Mouse (Mus musculus) intestine, embryonic 15.5 days (tissue): ENCODE measurements around the gene Pnmal2. TPM values are rescaled to one million over a fixed set of nuclear protein-coding genes. Genes with fewer than 3 reads are reported as not detected.

Experiments used
- ATAC-seq: fragments of 200-750 bp; cut with Nextera tagmentation; 2 replicates; pipeline ENCODE4 v1.8.0; 2017; ENCODE audit warnings: moderate TSS enrichment, moderate library complexity
- H3K27ac ChIP-seq: fragments of 300-500 bp; sonication (generic); 2 replicates; pipeline ENCODE4 v1.5.1; 2015; ENCODE audit warnings: mild to moderate bottlenecking, inconsistent platforms
- H3K27me3 ChIP-seq: fragments of 300-500 bp; sonication (generic); replicated peaks from 2 replicates; pipeline ENCODE4 v1.6.1; 2015; ENCODE audit warnings: inconsistent platforms
- H3K36me3 ChIP-seq: fragments of 300-500 bp; sonication (generic); 2 replicates; pipeline ENCODE4 v1.6.1; 2015; ENCODE audit warnings: inconsistent platforms
- H3K4me1 ChIP-seq: fragments of 300-500 bp; sonication (generic); replicated peaks from 2 replicates; pipeline ENCODE4 v1.6.1; 2015; ENCODE audit warnings: inconsistent platforms
- H3K4me2 ChIP-seq: fragments of 300-500 bp; sonication (generic); replicated peaks from 2 replicates; pipeline ENCODE4 v1.6.1; 2015; ENCODE audit warnings: mild to moderate bottlenecking, inconsistent platforms
- H3K4me3 ChIP-seq: fragments of 300-500 bp; sonication (generic); replicated peaks from 2 replicates; pipeline ENCODE4 v1.5.1; 2015; ENCODE audit warnings: inconsistent platforms
- H3K9ac ChIP-seq: fragments of 300-500 bp; sonication (generic); 2 replicates; pipeline ENCODE4 v1.6.1; 2015; ENCODE audit warnings: inconsistent platforms
- H3K9me3 ChIP-seq: fragments of 300-500 bp; sonication (generic); 2 replicates; pipeline ENCODE4 v1.6.1; 2016; ENCODE audit warnings: inconsistent platforms
- whole genome bisulfite sequencing: fragments of 180-500 bp; shearing (Covaris S2); methylation state at CpG from one replicate; pipeline ENCODE4 v1.1.7; 2015; 5-methylcytosine and 5-hydroxymethylcytosine counted together
- polyA plus RNA-seq: library from polyadenylated mRNA; unstranded; fragments of >200 nt; fragmentation: Nextera tagmentation; extraction: Ambion mirVana; gene quantifications from 2 replicates; pipeline ENCODE4 v1.2.1, GENCODE M21; 2015

Gene Pnmal2
- polyA plus RNA-seq: 8.1 and 8.3 TPM in 2 replicates

- peak within 1 kb of the TSS; percentile 74 for H3K9ac ChIP-seq
- peaks cover 33% of the 10 kb centered on the region for H3K27me3 ChIP-seq
- H3K4me1 ChIP-seq: peaks cover 47% of the 10 kb centered on the region
- 14% methylated on average over 36 of the region's 36 CpGs for WGBS
- H3K4me3 ChIP-seq: peak within 1 kb of the TSS; percentile 58
- H3K4me2 ChIP-seq: peak within 1 kb of the TSS; percentile 92
- peak within 1 kb of the TSS; percentile 29 for H3K27ac ChIP-seq
- no peaks in the 10 kb centered on the region for H3K9me3 ChIP-seq
- H3K36me3 ChIP-seq: no peaks in the 10 kb centered on the region
- ATAC-seq: peak; percentile 88
Observed at GRCm38 (mm10) chr7:16944061-16944807, at the start of gene Pnmal2. Gene Pnmal2 (plus strand): TSS chr7:16944682.

- H3K9me3 ChIP-seq: no peaks in the 10 kb centered on the region
- H3K4me1 ChIP-seq: peaks cover 38% of the 10 kb centered on the region
- H3K27ac ChIP-seq: 0 out of 2 replicates have a peak overlapping the region, but pooled peaks have one; percentile 15
- peak overlapping the region; percentile 61 for H3K4me2 ChIP-seq
- no peak overlapping the region for H3K9ac ChIP-seq
- no peaks in the 10 kb centered on the region for H3K36me3 ChIP-seq
- peak; percentile 9; the same call in 1 of the 2 replicates for ATAC-seq
- 1% methylated on average over 24 of the region's 24 CpGs for WGBS
- peak overlapping the region; percentile 17 for H3K4me3 ChIP-seq
- H3K27me3 ChIP-seq: peaks cover 16% of the 10 kb centered on the region
Observed at GRCm38 (mm10) chr7:16895000-16895399, 49.5 kb upstream of the Pnmal2 start.

- no peaks in the 10 kb centered on the region for H3K36me3 ChIP-seq
- 0 out of 2 replicates have a peak overlapping the region, but pooled peaks have one; percentile 15 for H3K27ac ChIP-seq
- peaks cover 38% of the 10 kb centered on the region for H3K4me1 ChIP-seq
- H3K4me3 ChIP-seq: peak overlapping the region; percentile 17
- no peak for ATAC-seq
- H3K4me2 ChIP-seq: peak overlapping the region; percentile 61
- peaks cover 16% of the 10 kb centered on the region for H3K27me3 ChIP-seq
- H3K9ac ChIP-seq: no peak overlapping the region
- WGBS: 24% methylated on average over 10 of the region's 10 CpGs
- no peaks in the 10 kb centered on the region for H3K9me3 ChIP-seq
Observed at GRCm38 (mm10) chr7:16895511-16895910, 49.0 kb upstream of the Pnmal2 start.

DNA sequence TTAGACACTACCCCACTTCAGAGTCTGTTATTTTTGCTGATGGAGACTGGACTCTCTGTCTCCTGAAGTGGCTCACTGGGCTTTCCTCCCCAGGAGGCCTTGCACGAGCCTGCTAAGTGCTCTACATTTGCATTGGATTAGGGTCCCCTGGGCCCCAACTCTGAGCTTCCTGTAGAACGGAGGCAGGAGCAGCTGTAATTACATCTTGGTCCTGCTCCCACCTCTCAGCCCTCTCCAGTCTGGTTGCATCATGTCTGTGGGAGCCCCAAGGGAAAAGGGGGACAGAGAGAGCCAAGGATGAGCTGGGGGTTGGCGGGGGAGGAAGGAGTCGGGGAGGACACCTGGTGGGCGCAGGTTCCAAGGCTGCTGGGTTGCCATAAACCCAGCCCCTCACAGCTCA, 44.0 kb upstream of the Pnmal2 start:
- peaks cover 20% of the 10 kb centered on the region for H3K4me1 ChIP-seq

DNA sequence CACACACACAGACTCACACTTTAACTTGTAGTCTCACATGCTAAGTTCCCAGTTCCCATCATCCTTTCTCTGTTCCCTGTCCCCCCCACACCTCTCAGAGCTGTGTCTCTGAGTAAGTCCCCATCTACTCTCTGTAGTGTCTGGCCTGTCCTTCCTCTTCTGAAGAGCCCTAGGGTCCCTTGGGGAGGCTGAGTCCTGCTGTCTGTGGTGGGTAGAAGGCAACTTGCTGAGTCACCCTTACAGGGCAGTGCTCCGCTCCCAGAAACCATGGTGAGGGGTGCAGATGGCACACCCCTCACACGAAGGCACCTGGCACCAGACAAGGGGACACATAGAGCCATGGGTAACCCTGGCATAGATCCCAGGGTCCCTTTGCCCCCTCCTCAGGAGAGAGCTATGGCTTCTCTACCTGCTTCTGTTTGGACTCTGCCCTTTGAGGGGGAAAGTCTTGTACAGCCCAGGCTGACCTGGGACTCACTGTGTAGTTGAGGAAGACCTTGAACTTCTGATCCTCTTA, 41.0 kb upstream of the Pnmal2 start:
- H3K4me1 ChIP-seq: peaks cover 44% of the 10 kb centered on the region
- no peaks in the 10 kb centered on the region for H3K9me3 ChIP-seq
- no peak for ATAC-seq
- H3K36me3 ChIP-seq: no peaks in the 10 kb centered on the region
- H3K9ac ChIP-seq: no peak overlapping the region
- no peak overlapping the region for H3K4me3 ChIP-seq
- 71% methylated on average over 2 of the region's 2 CpGs for WGBS
- H3K4me2 ChIP-seq: no peak overlapping the region
- no peaks in the 10 kb centered on the region for H3K27me3 ChIP-seq
- H3K27ac ChIP-seq: no peak overlapping the region

More for the DNA sequence above, 44.0 kb upstream of the Pnmal2 start:
- WGBS: 34% methylated on average over 5 of the region's 5 CpGs
- H3K9me3 ChIP-seq: no peaks in the 10 kb centered on the region
- no peak overlapping the region for H3K4me3 ChIP-seq
- H3K27me3 ChIP-seq: no peaks in the 10 kb centered on the region
- no peak for ATAC-seq
- no peaks in the 10 kb centered on the region for H3K36me3 ChIP-seq
- H3K4me2 ChIP-seq: no peak overlapping the region
- H3K9ac ChIP-seq: no peak overlapping the region
- H3K27ac ChIP-seq: no peak overlapping the region

DNA sequence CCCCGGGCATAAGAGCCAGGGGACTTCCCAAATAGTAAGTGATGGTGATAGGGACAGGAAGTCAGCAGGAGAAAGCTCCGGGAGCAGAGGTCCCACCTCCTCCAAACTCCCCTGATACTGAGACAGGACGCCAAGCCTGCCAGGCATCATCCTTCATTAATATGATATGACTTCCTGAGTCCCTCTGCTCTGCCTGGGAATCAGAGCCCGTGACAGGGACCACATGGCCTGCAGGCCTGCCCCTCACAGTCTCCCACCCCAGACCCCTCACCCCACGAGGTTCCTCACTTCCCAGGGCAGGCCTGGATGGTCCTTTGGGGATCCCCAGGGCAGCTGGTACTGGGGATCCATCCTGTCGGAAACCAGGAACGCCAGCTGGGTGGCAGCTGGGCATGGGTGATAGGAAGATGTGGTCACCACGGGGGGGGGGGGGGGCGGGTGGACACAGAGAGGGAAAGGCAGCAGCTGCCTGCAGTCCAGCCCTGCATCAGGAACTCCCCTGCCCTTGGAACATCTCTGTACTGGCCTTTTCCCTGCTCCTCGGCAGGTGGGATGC, 40.3 kb upstream of the Pnmal2 start:
- H3K27ac ChIP-seq: no peak overlapping the region
- no peaks in the 10 kb centered on the region for H3K9me3 ChIP-seq
- H3K4me3 ChIP-seq: no peak overlapping the region
- WGBS: 41% methylated on average over 9 of the region's 10 CpGs
- no peaks in the 10 kb centered on the region for H3K36me3 ChIP-seq
- ATAC-seq: no peak
- H3K9ac ChIP-seq: no peak overlapping the region
- no peaks in the 10 kb centered on the region for H3K27me3 ChIP-seq
- no peak overlapping the region for H3K4me2 ChIP-seq
- H3K4me1 ChIP-seq: peaks cover 51% of the 10 kb centered on the region

- no peaks in the 10 kb centered on the region for H3K9me3 ChIP-seq
- no peak overlapping the region for H3K4me3 ChIP-seq
- WGBS: 41% methylated on average over 9 of the region's 9 CpGs
- no peak overlapping the region for H3K27ac ChIP-seq
- no peak overlapping the region for H3K9ac ChIP-seq
- peaks cover 58% of the 10 kb centered on the region for H3K4me1 ChIP-seq
- no peaks in the 10 kb centered on the region for H3K27me3 ChIP-seq
- H3K4me2 ChIP-seq: 0 out of 2 replicates have a peak overlapping the region, but pooled peaks have one; percentile 3
- H3K36me3 ChIP-seq: no peaks in the 10 kb centered on the region
- ATAC-seq: no peak
Observed at GRCm38 (mm10) chr7:16905491-16906021, 38.9 kb upstream of the Pnmal2 start.

DNA sequence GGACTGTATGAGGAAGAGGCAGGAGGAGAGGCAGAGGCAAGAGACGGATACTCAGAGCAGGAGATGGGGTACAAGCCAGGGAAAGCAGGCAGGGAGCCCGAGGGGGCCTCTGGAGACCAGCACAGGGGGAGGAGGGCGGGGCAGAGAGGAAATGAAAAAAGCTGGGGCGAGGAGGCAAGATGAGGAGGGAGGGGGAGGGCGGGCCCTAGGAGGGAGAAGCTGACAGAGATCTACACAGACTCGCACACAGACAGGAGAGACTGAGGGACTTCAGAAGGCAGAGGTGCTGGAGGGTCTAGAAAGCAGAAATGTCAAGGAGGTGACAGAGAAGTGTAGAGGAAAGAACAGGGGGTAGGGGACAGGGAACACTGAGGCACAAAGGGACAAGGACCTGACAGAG, 38.2 kb upstream of the Pnmal2 start, which contains the start of gene Ptgir:
Gene Ptgir (plus strand): TSS at position 210 of the 400 bp plus-strand sequence.
- H3K4me3 ChIP-seq: no peak within 1 kb of the TSS
- no peak for ATAC-seq
- H3K27ac ChIP-seq: no peak within 1 kb of the TSS
- peaks cover 57% of the 10 kb centered on the region for H3K4me1 ChIP-seq
- H3K9me3 ChIP-seq: no peaks in the 10 kb centered on the region
- peak within 1 kb of the TSS; percentile 37 for H3K4me2 ChIP-seq
- no peaks in the 10 kb centered on the region for H3K36me3 ChIP-seq
- no peak within 1 kb of the TSS for H3K9ac ChIP-seq
- 11% methylated on average over 6 of the region's 6 CpGs for whole genome bisulfite sequencing
- no peaks in the 10 kb centered on the region for H3K27me3 ChIP-seq

DNA sequence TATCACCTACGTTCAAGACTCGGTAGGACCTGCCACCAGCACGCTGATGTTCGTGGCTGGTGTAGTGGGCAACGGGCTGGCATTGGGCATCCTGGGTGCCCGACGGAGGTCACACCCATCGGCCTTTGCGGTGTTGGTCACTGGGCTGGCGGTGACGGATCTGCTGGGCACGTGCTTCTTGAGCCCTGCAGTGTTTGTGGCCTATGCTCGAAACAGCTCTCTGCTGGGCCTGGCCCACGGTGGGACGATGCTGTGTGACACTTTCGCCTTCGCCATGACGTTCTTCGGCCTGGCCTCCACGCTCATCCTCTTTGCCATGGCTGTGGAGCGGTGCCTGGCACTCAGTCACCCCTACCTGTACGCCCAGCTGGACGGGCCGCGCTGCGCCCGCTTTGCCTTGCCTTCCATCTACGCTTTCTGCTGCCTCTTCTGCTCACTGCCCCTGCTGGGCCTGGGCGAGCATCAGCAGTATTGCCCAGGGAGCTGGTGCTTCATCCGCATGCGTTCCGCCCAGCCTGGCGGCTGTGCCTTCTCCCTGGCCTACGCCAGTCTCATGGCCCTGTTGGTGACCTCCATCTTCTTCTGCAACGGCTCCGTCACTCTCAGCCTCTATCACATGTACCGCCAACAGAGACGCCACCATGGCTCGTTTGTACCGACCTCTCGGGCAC, 37.5 kb upstream of the Pnmal2 start:
- WGBS: 91% methylated on average over 41 of the region's 41 CpGs
- ATAC-seq: no peak
- Histone ChIP-seq H3K4me2 (peak overlapping the region; percentile 37), H3K9ac (no peak overlapping the region), H3K36me3 (no peaks in the 10 kb centered on the region), H3K27ac (no peak overlapping the region), H3K9me3 (no peaks in the 10 kb centered on the region), H3K4me3 (no peak overlapping the region), H3K4me1 (peaks cover 53% of the 10 kb centered on the region), H3K27me3 (no peaks in the 10 kb centered on the region)

DNA sequence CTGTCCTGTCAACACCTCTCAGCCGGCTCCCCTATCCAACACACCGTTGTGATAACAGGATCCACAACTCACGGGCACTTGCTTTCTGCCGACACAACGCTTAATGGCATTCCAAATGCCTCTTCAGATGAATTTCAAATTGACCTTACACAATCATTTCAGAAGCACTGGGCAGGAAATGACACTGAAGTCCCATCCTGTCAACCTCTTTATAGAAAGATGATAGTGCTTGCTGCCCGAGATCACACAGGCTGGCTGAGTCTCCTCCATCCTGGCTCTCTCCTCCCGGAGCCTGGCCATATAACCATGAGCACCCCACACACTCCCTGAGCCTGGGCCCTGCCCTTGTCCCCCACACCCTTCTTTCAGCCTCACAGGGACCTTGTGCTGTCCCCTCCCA, 36.6 kb upstream of the Pnmal2 start:
- Histone ChIP-seq H3K27ac (no peak overlapping the region), H3K9ac (no peak overlapping the region), H3K27me3 (no peaks in the 10 kb centered on the region), H3K4me3 (peak overlapping the region; percentile 2; the same call in 1 of the 2 replicates), H3K36me3 (no peaks in the 10 kb centered on the region), H3K4me2 (peak overlapping the region; percentile 37), H3K4me1 (peaks cover 56% of the 10 kb centered on the region), H3K9me3 (no peaks in the 10 kb centered on the region)
- 49% methylated on average over 7 of the region's 7 CpGs for WGBS
- ATAC-seq: no peak

DNA sequence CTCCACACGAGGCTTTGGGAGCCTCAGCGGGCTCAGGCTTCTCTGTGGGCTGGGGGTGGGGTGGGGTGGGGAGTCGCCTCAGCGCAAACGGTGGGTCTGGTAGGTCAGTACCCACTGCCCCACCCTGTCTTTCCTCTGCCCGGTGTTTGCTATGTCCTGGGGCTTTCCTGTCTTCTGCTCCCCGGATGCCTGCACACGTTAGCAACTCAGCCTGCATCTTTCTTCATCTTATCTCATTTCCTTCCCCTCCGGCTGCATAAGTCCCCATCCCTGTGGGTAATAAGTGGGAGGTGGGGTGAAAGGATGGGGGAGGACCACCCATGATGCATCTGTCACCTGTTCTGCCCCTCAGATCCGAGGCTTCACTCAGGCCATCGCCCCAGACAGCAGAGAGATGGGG, 36.1 kb upstream of the Pnmal2 start:
- Histone ChIP-seq H3K9ac (no peak overlapping the region), H3K27me3 (no peaks in the 10 kb centered on the region), H3K9me3 (no peaks in the 10 kb centered on the region), H3K36me3 (no peaks in the 10 kb centered on the region), H3K4me2 (peak overlapping the region; percentile 37), H3K4me3 (no peak overlapping the region), H3K27ac (no peak overlapping the region), H3K4me1 (peaks cover 56% of the 10 kb centered on the region)
- 29% methylated on average over 11 of the region's 11 CpGs for WGBS
- ATAC-seq: no peak

- H3K9ac ChIP-seq: no peak overlapping the region; the same call in none of the 2 replicates
- ATAC-seq: no peak
- H3K9me3 ChIP-seq: no peaks in the 10 kb centered on the region
- H3K4me2 ChIP-seq: peak overlapping the region; percentile 37
- 0 out of 2 replicates have a peak, but pooled peaks cover 1% of the 10 kb centered on the region for H3K36me3 ChIP-seq
- no peaks in the 10 kb centered on the region for H3K27me3 ChIP-seq
- 43% methylated on average over 11 of the region's 11 CpGs for WGBS
- peak overlapping the region; percentile 60 for H3K27ac ChIP-seq
- peaks cover 54% of the 10 kb centered on the region for H3K4me1 ChIP-seq
- H3K4me3 ChIP-seq: no peak overlapping the region
Observed at GRCm38 (mm10) chr7:16908859-16909258, 35.6 kb upstream of the Pnmal2 start.
